Mouse (Mus musculus) midbrain, embryonic 11.5 days (tissue): Measurements from ENCODE around the gene Cc2d1b. TPM values are rescaled to one million over a fixed set of nuclear protein-coding genes. Genes with fewer than 3 reads are reported as not detected.
A peak's percentile ranks its signal among the peaks of the same experiment; 100 is the strongest.

ENCODE experiments used
- ATAC-seq: fragments of 200-750 bp; cut with Nextera tagmentation; 2 replicates; pipeline ENCODE4 v1.8.0; 2017; ENCODE audit warnings: moderate TSS enrichment, moderate library complexity; ENCODE audit not compliant: low FRiP score
- DNase-seq: peaks from one replicate; pipeline ENCODE4 v3.0.0; 2015; ENCODE audit warnings: low spot score; ENCODE audit errors: missing footprints
- H3K27ac ChIP-seq: fragments of 300-500 bp; sonication (generic); 2 replicates; pipeline ENCODE4 v1.5.1; 2014; ENCODE audit warnings: low read depth, low read length
- H3K27me3 ChIP-seq: fragments of 300-500 bp; sonication (generic); 2 replicates; pipeline ENCODE4 v1.6.1; 2014; ENCODE audit warnings: mild to moderate bottlenecking, low read length, moderate library complexity, mixed read lengths; ENCODE audit not compliant: control insufficient read depth, insufficient read depth
- H3K36me3 ChIP-seq: fragments of 300-500 bp; sonication (generic); 2 replicates; pipeline ENCODE4 v1.6.1; 2014; ENCODE audit warnings: mild to moderate bottlenecking, low read length, moderate library complexity, mixed read lengths; ENCODE audit not compliant: control insufficient read depth, insufficient read depth
- H3K4me1 ChIP-seq: fragments of 300-500 bp; sonication (generic); 2 replicates; pipeline ENCODE4 v1.6.1; 2014; ENCODE audit warnings: low read length; ENCODE audit not compliant: control insufficient read depth, insufficient read depth
- H3K4me2 ChIP-seq: fragments of 300-500 bp; sonication (generic); 2 replicates; pipeline ENCODE4 v1.6.1; 2014; ENCODE audit warnings: mild to moderate bottlenecking, moderate library complexity
- H3K4me3 ChIP-seq: fragments of 300-500 bp; sonication (generic); 2 replicates; pipeline ENCODE4 v1.5.1; 2014; ENCODE audit warnings: low read depth, low read length
- H3K9ac ChIP-seq: fragments of 300-500 bp; sonication (generic); 2 replicates; pipeline ENCODE4 v1.6.1; 2014; ENCODE audit warnings: low read length
- H3K9me3 ChIP-seq: fragments of 300-500 bp; sonication (generic); 2 replicates; pipeline ENCODE4 v1.6.1; 2016; ENCODE audit warnings: low read length; ENCODE audit not compliant: control insufficient read depth
- WGBS: fragments of 180-500 bp; shearing (Covaris S2); extraction: QIAGEN DNeasy Blood & Tissue Kit; methylation state at CpG from one replicate; pipeline ENCODE4 v1.1.7; 2014; 5-methylcytosine and 5-hydroxymethylcytosine counted together
- polyA plus RNA-seq: library from polyadenylated mRNA; unstranded; fragments of >200 nt; fragmentation: Nextera tagmentation; extraction: Ambion mirVana; gene quantifications from 2 replicates; pipeline ENCODE4 v1.2.1, GENCODE M21; 2014

Cc2d1b gene
- polyA plus RNA-seq, 1 experiment from 2014 or later = 15.3 TPM

DNA sequence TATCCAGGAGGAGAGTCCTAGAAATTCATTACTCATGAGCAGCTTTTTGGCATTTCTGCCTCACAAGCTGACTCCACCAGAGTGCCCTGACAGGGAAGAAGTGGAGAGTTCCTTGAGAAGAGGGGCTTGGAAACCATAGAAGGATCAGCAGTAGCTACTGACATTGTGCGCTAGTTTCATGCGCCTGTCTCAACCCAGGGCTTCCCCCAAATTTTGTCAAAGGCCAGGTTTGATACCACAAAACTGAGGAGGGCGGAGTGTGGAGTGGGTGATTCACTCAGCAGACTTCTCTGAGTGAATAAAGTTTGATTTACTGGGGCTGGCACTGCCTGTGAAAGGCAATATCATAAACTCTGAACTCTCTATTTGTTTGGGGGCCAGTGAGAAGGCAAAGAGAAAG lies 11.1 kb upstream of the Cc2d1b start:
- WGBS = 86% methylated on average over 3 of the region's 3 CpGs
- ATAC-seq (no peak), DNase-seq (no peak)
- Histone ChIP-seq H3K4me3 (no peak overlapping the region), H3K27ac (no peak overlapping the region), H3K9ac (no peak overlapping the region), H3K36me3 (peaks cover 5% of the 10 kb centered on the region; the same call in 1 of the 2 replicates), H3K4me1 (no peaks in the 10 kb centered on the region), H3K9me3 (no peaks in the 10 kb centered on the region), H3K4me2 (no peak overlapping the region), H3K27me3 (no peaks in the 10 kb centered on the region)

DNA sequence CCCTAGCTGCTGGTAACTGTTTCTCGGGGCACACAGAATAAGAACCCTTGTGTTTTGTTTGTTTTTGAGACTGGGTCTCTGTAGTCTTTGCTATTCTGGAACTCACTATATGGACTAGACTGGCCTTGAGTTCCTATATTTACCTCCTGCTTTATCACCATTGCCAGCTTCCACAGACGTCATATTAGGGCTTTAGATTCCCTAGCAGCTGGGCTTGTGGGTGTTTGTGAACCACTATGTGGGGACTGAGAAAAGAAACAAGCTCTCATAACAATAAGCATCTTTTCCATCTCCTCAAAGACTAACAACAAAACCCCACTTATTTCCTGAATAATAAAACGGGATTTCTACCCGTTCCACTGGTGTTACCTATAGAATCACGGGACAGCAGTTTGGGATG lies 8.8 kb upstream of the Cc2d1b start:
- H3K4me2 ChIP-seq = no peak overlapping the region
- H3K9ac ChIP-seq = no peak overlapping the region
- no peaks in the 10 kb centered on the region for H3K9me3 ChIP-seq
- ATAC-seq (no peak), DNase-seq (no peak)
- no peak overlapping the region for H3K4me3 ChIP-seq
- no peaks in the 10 kb centered on the region; the same call in 1 of the 2 replicates for H3K36me3 ChIP-seq
- H3K27ac ChIP-seq = no peak overlapping the region
- 91% methylated on average over 5 of the region's 5 CpGs for WGBS
- H3K27me3 ChIP-seq = no peaks in the 10 kb centered on the region
- no peaks in the 10 kb centered on the region for H3K4me1 ChIP-seq

DNA sequence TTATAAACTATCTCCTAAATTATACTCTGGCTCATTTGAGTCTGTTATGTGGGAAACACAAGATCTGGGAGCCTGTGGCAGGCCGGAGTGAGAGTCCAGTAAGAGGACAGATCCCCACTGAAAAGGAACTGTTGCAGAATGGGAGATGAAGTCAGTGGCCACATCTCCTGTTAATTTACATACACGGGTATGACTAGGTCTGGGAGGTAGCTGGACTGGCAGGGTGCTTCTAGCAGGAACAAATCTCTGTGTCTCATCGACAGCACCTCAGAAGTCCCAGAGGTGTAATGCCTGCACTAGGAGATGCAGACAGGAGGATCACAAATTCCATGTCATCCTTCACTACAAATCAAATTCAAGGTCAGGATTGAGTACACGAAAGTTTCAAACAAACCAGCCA lies 1.2 kb upstream of the Cc2d1b start:
- H3K27ac ChIP-seq = no peak overlapping the region
- no peak for ATAC-seq
- WGBS = 71% methylated on average over 4 of the region's 4 CpGs
- H3K9me3 ChIP-seq = no peaks in the 10 kb centered on the region
- DNase-seq = no peak
- H3K4me2 ChIP-seq = no peak overlapping the region
- H3K27me3 ChIP-seq = no peaks in the 10 kb centered on the region
- no peaks in the 10 kb centered on the region for H3K36me3 ChIP-seq
- H3K9ac ChIP-seq = no peak overlapping the region
- H3K4me3 ChIP-seq = no peak overlapping the region
- peaks cover 8% of the 10 kb centered on the region; the same call in 1 of the 2 replicates for H3K4me1 ChIP-seq

DNA sequence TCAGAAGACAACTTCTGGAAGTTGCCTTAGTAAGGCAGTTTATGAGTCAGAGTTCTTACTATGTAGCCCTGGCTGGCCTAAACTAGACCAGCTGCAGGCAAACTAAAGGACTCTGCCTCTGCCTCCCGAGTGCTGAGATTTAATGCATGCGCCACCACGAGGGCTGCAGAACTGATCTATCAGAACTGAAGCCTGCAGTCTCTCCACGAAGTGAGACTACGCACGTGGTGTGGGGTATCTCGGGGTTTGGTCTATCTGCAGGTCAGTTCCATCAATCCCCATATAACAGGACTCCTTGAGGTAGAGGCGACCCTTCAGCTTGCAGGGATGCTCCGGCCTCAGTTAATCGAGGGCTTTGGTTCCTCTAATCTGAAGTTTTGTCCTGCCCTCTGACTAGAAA lies 575 bp upstream of the Cc2d1b start:
- DNase-seq (no peak), ATAC-seq (peak; percentile 49)
- Histone ChIP-seq H3K9me3 (no peaks in the 10 kb centered on the region), H3K27me3 (no peaks in the 10 kb centered on the region), H3K4me1 (peaks cover 8% of the 10 kb centered on the region; the same call in 1 of the 2 replicates), H3K36me3 (no peaks in the 10 kb centered on the region), H3K4me3 (peak overlapping the region; percentile 83), H3K9ac (peak overlapping the region; percentile 95), H3K4me2 (peak overlapping the region; percentile 92), H3K27ac (no peak overlapping the region)
- WGBS = 5% methylated on average over 10 of the region's 10 CpGs

DNA sequence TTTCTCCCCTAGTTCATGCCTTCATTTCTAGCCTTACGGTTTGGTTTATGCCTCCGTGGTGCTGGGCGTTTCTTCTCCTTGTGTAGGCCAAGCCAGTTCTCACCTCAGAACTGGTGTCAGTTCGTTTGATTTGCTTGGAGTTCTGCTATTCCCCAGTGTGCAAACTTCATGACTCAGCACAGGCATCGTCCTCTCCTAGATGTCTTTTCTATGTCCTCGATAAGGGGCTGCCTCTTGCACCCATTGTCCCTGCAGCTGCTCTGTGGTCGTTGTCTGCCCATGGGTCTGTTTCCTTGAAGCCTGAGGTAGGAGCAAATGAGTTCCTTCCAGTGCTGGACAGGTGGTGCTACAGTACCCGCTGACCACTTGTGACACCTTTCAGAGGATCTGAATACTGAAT lies 796 bp downstream of the Cc2d1b start:
- no peaks in the 10 kb centered on the region for H3K9me3 ChIP-seq
- H3K9ac ChIP-seq = peak overlapping the region; percentile 95
- H3K36me3 ChIP-seq = no peaks in the 10 kb centered on the region
- H3K4me3 ChIP-seq = peak overlapping the region; percentile 83
- H3K27ac ChIP-seq = no peak overlapping the region
- peak overlapping the region; percentile 92 for H3K4me2 ChIP-seq
- DNase-seq (peak; percentile 90), ATAC-seq (no peak)
- no peaks in the 10 kb centered on the region for H3K27me3 ChIP-seq
- peaks cover 8% of the 10 kb centered on the region; the same call in 1 of the 2 replicates for H3K4me1 ChIP-seq
- WGBS = 25% methylated on average over 8 of the region's 8 CpGs

DNA sequence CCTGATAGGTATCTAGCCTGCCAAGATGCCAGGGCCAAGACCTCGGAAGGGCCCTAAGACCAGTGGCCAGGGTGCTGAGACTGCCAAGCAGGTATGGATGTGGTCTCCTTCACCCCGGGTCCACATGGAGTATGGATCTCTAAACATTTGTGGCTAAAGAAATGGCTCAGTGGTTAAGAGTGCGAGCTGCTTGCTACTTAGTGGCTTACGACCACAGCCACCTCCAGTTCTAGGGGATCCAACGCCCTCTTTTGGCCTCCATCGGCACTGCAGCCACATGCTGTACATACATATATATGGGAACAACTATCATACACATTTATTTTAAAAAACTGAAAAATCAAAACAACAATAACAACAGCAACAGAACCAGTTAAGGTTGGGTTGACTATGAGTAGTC lies 1.8 kb downstream of the Cc2d1b start:
- ATAC-seq = no peak
- no peak overlapping the region for H3K4me2 ChIP-seq
- H3K27ac ChIP-seq = no peak overlapping the region
- no peak for DNase-seq
- no peak overlapping the region for H3K9ac ChIP-seq
- H3K9me3 ChIP-seq = no peaks in the 10 kb centered on the region
- WGBS = 96% methylated on average over 6 of the region's 6 CpGs
- H3K4me1 ChIP-seq = peaks cover 8% of the 10 kb centered on the region; the same call in 1 of the 2 replicates
- no peaks in the 10 kb centered on the region for H3K27me3 ChIP-seq
- H3K36me3 ChIP-seq = no peaks in the 10 kb centered on the region
- H3K4me3 ChIP-seq = no peak overlapping the region

DNA sequence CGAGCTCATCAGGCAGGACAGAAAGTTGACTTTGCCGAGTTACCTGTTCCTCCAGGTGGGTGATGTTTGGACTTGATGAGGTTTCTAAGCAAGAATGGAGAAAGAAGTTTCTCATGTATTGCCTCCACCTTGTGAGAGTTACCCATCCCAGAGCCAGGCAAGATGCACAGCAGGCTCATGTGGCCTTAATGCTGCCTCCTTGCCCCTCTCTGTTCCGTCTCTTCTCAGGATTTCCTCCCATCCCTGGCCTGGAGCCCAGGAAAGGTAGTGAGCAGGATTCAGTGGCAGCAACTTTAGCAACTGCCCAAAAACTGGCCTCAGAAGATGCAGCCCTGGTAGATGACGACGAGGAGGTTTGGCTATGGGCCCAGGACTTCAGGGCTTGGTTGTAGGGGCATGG lies 7.3 kb downstream of the Cc2d1b start:
- no peak overlapping the region for H3K4me3 ChIP-seq
- no peaks in the 10 kb centered on the region for H3K9me3 ChIP-seq
- H3K27me3 ChIP-seq = no peaks in the 10 kb centered on the region
- no peak overlapping the region for H3K9ac ChIP-seq
- no peak overlapping the region for H3K27ac ChIP-seq
- DNase-seq = peak; percentile 75
- H3K4me1 ChIP-seq = no peaks in the 10 kb centered on the region
- H3K4me2 ChIP-seq = no peak overlapping the region
- no peak for ATAC-seq
- H3K36me3 ChIP-seq = peaks cover 3% of the 10 kb centered on the region
- 87% methylated on average over 5 of the region's 5 CpGs for WGBS

DNA sequence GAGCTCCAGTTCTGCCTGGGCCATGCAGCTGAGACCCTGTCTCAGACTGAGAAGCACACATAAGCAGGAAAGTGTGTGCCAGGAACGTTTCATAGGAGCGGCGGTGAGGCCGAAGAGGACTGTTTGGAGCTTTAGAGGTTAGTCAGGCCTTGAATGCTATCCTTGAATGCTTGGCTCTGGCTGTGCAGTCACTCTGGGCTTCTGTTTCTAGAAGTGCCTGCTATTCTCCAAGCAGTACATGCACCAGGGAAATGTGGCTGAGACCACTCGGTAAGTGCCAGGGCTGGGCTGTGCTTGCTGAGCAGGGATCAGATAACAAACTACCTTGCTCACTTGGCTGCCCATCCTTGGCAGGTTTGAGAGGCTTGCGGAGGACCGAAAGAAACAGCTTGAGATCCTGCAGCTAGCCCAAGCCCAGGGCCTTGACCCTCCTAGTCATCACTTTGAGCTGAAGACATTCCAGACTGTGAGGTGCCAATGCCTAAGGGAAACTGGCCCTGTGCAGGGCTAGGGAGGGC lies 9.7 kb downstream of the Cc2d1b start:
- Histone ChIP-seq H3K9me3 (no peaks in the 10 kb centered on the region), H3K9ac (no peak overlapping the region), H3K4me1 (no peaks in the 10 kb centered on the region), H3K36me3 (peaks cover 8% of the 10 kb centered on the region), H3K4me2 (no peak overlapping the region), H3K27me3 (no peaks in the 10 kb centered on the region), H3K4me3 (no peak overlapping the region), H3K27ac (no peak overlapping the region)
- WGBS = 90% methylated on average over 7 of the region's 7 CpGs
- DNase-seq = peak; percentile 17
- no peak for ATAC-seq

DNA sequence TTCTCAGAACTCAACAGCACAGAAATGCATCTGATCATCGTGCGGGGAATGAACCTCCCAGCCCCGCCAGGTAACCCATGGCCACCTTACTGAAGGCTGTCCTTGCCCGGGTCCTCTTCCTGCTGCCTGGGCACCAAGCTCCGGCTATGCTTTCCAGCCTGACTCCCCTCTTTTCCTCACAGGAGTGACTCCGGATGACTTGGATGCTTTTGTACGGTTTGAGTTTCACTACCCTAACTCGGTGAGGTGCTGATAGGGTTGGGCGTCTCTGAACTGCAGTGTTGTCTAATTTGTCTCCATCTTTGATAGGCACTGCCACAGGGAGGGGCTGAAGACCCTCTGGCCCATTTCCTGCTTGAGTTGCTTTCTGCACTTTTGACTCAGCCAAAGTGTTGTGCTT lies 10.4 kb downstream of the Cc2d1b start:
- Histone ChIP-seq H3K4me1 (no peaks in the 10 kb centered on the region), H3K36me3 (peaks cover 8% of the 10 kb centered on the region), H3K4me2 (no peak overlapping the region), H3K27me3 (no peaks in the 10 kb centered on the region), H3K9me3 (no peaks in the 10 kb centered on the region), H3K9ac (no peak overlapping the region), H3K27ac (no peak overlapping the region), H3K4me3 (no peak overlapping the region)
- ATAC-seq = no peak
- peak; percentile 61 for DNase-seq
- WGBS = 96% methylated on average over 9 of the region's 9 CpGs
